Mouse (Mus musculus) neural tube, embryonic 11.5 days (tissue): ENCODE measurements around the gene Tmem246. TPM values are rescaled to one million over a fixed set of nuclear protein-coding genes. Genes with fewer than 3 reads are reported as not detected.

Source experiments
- ATAC-seq: fragments of 200-750 bp; cut with Nextera tagmentation; 2 replicates; pipeline ENCODE4 v1.8.0; 2017; ENCODE audit warnings: moderate number of reproducible peaks, mild to moderate bottlenecking, moderate TSS enrichment, moderate library complexity; ENCODE audit not compliant: insufficient read depth, low FRiP score, low TSS enrichment
- DNase-seq: peaks from one replicate; pipeline ENCODE4 v3.0.0-alpha.2; 2015; ENCODE audit warnings: low spot score
- H3K27ac ChIP-seq: fragments of 300-500 bp; sonication (generic); 2 replicates; pipeline ENCODE4 v1.5.1; 2014; ENCODE audit warnings: low read depth, mild to moderate bottlenecking, low read length
- H3K27me3 ChIP-seq: fragments of 300-500 bp; sonication (generic); 2 replicates; pipeline ENCODE4 v1.6.1; 2014; ENCODE audit warnings: mild to moderate bottlenecking, low read length, mixed read lengths; ENCODE audit not compliant: control insufficient read depth, insufficient read depth
- H3K36me3 ChIP-seq: fragments of 300-500 bp; sonication (generic); 2 replicates; pipeline ENCODE4 v1.6.1; 2014; ENCODE audit warnings: mild to moderate bottlenecking, low read length, moderate library complexity, mixed read lengths; ENCODE audit not compliant: control insufficient read depth, insufficient read depth
- H3K4me1 ChIP-seq: fragments of 300-500 bp; sonication (generic); 2 replicates; pipeline ENCODE4 v1.6.1; 2014; ENCODE audit warnings: low read length, mixed read lengths; ENCODE audit not compliant: control insufficient read depth, insufficient read depth
- H3K4me2 ChIP-seq: fragments of 300-500 bp; sonication (generic); 2 replicates; pipeline ENCODE4 v1.6.1; 2014; ENCODE audit warnings: low read depth, mild to moderate bottlenecking, moderate library complexity
- H3K4me3 ChIP-seq: fragments of 300-500 bp; sonication (generic); 2 replicates; pipeline ENCODE4 v1.5.1; 2014; ENCODE audit warnings: low read depth, low read length
- H3K9ac ChIP-seq: fragments of 300-500 bp; sonication (generic); 2 replicates; pipeline ENCODE4 v1.6.1; 2014; ENCODE audit warnings: mild to moderate bottlenecking, low read length
- H3K9me3 ChIP-seq: fragments of 300-500 bp; sonication (generic); 2 replicates; pipeline ENCODE4 v1.6.1; 2016; ENCODE audit warnings: low read length; ENCODE audit not compliant: control insufficient read depth
- WGBS: fragments of 180-500 bp; shearing (Covaris S2); extraction: QIAGEN DNeasy Blood & Tissue Kit; methylation state at CpG from one replicate; pipeline ENCODE4 v1.1.7; 2014; 5-methylcytosine and 5-hydroxymethylcytosine counted together
- polyA plus RNA-seq: library from polyadenylated mRNA; unstranded; fragments of >200 nt; fragmentation: Nextera tagmentation; extraction: Ambion mirVana; gene quantifications from 2 replicates; pipeline ENCODE4 v1.2.1, GENCODE M21; 2014

The Tmem246 gene
- polyA plus RNA-seq, 1 experiment from 2014 or later: 20.3 TPM

DNA sequence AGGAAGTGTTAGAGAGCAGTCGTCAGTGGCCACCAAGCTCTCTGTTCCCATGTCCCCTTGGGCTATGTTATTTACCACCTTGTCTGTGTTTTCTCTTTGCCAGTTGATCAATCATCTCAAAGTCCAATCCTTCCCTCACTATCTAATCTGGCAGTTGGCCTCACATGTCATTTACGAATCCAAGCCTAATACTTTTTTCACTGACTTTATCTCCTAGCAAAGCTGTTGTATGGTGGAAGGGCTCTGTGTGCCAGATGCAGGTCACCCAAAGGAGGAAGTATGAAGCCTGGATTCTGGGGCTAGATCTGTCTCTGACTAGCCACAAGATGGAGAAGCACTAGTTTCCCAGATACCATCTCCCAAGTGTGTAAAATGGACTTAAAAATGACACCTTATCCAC, 39.5 kb downstream of the Tmem246 start:
- no peaks in the 10 kb centered on the region for H3K9me3 ChIP-seq
- ATAC-seq: no peak
- no peak overlapping the region for H3K9ac ChIP-seq
- H3K27me3 ChIP-seq: no peaks in the 10 kb centered on the region
- 83% methylated on average over 2 of the region's 2 CpGs for WGBS
- no peak overlapping the region for H3K4me2 ChIP-seq
- no peak overlapping the region for H3K27ac ChIP-seq
- DNase-seq: no peak
- no peaks in the 10 kb centered on the region for H3K4me1 ChIP-seq
- no peaks in the 10 kb centered on the region for H3K36me3 ChIP-seq
- H3K4me3 ChIP-seq: no peak overlapping the region

DNA sequence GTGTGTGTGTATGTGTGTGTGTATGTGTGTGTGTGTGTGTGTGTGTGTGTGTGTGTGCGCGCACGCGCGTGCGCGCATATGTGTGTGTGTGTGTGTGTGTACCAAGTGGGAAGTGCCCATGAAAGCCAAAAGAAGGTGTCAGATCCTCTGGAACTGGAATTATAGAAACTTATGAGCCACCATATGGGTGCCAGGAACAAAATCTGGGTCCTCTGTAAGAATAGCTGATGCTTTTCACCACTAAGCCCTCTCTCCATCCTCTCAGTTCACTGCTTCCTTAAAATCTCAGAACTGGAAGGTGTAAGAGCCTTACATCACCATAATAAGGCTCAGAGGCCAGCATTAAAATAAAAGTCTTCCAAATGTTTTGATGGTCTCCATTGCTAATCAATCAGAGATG, 40.3 kb downstream of the Tmem246 start:
- no peak overlapping the region for H3K9ac ChIP-seq

DNA sequence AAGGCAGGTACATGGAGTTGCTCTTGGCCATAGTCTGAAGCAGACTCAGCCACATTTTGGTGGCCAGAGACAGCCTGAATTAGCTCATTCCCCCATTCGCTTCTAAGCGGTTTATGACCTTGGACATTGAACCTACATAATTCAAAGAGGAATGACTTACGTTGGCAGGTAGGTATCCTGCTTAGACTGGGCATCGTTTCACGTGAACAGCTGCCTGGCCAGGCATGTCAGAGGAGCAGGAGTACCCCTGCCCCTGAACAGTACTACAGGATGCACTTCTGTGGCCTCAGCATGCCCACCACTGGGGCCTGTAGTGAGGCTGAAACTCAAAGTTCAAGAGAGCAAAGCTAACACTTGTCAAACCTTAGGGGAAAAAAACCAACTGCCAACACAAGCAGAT, 44.3 kb downstream of the Tmem246 start:
- Histone ChIP-seq H3K4me2 (no peak overlapping the region), H3K36me3 (no peaks in the 10 kb centered on the region), H3K4me1 (no peaks in the 10 kb centered on the region), H3K9ac (no peak overlapping the region), H3K9me3 (no peaks in the 10 kb centered on the region), H3K4me3 (no peak overlapping the region), H3K27me3 (no peaks in the 10 kb centered on the region), H3K27ac (no peak overlapping the region)
- 82% methylated on average over 5 of the region's 5 CpGs for WGBS
- ATAC-seq (no peak), DNase-seq (no peak)

More for the DNA sequence above, 40.3 kb downstream of the Tmem246 start:
- Histone ChIP-seq H3K27me3 (no peaks in the 10 kb centered on the region), H3K27ac (no peak overlapping the region), H3K4me3 (no peak overlapping the region), H3K4me1 (no peaks in the 10 kb centered on the region), H3K4me2 (no peak overlapping the region), H3K36me3 (no peaks in the 10 kb centered on the region), H3K9me3 (no peaks in the 10 kb centered on the region)
- WGBS: 88% methylated on average over 4 of the region's 7 CpGs
- DNase-seq: no peak
- no peak for ATAC-seq

DNA sequence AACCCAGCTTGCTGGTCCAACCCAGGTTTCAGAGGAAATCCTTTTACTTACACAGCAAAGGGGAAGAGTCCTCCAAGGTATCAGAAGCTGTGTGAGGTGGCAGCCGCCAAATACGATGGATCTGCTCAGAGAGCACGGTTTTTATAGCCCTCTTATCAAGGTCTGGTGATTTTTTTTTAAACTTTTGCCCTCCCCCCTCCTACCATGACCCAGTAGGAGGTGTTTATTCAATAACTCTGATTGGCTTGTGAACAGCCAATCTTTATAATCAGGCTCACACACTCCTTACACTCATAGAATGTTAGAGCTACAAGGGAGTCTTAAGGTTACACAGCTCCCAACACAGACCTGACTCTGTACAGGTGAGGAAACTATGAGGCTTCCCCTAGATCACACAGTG, 48.3 kb downstream of the Tmem246 start, which contains the start of gene Aldob:
TSS of gene Aldob (minus strand) at position 164 of the 400 bp plus-strand sequence.
- no peak within 1 kb of the TSS for H3K4me3 ChIP-seq
- 80% methylated on average over 3 of the region's 3 CpGs for WGBS
- no peak within 1 kb of the TSS for H3K4me2 ChIP-seq
- no peaks in the 10 kb centered on the region for H3K36me3 ChIP-seq
- ATAC-seq: no peak
- no peaks in the 10 kb centered on the region for H3K9me3 ChIP-seq
- no peak for DNase-seq
- no peaks in the 10 kb centered on the region for H3K4me1 ChIP-seq
- H3K9ac ChIP-seq: no peak within 1 kb of the TSS
- H3K27me3 ChIP-seq: no peaks in the 10 kb centered on the region
- no peak within 1 kb of the TSS for H3K27ac ChIP-seq

DNA sequence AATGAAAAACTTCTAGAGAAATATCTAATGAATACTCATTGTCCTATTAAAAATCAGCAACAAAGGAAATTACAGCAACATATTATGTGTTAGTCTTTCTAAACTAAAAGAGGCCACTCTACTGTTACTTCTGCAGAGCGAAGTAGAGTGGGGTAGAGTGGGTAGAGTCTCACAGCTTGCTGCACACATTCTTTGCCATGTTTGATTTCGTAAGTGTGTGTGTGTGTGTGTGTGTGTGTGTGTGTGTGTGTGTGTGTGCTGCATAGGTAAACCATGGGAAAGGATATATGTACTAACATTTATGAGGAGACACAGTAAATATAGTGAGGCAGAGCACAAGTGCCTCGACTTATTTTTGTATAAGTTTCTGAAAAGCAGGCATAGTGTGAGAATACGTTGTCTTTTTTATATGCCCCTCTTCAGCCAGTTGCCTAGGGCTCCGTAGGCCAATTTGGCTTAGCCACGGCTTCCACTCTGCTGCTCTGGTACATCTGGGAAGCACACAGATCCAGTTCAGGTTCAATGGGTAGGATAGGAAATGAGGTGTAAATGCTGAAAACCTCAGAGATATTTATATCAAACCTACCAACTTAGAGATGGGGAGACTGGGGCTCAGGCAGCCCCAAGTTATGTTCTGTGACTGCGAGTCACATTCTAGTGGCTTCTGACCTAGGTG, 50.0 kb downstream of the Tmem246 start:
- no peak overlapping the region for H3K9ac ChIP-seq
- H3K9me3 ChIP-seq: no peaks in the 10 kb centered on the region
- H3K4me1 ChIP-seq: no peaks in the 10 kb centered on the region
- ATAC-seq: no peak
- no peak for DNase-seq
- no peak overlapping the region for H3K4me3 ChIP-seq
- H3K27ac ChIP-seq: no peak overlapping the region
- 90% methylated on average over 7 of the region's 7 CpGs for WGBS
- no peaks in the 10 kb centered on the region for H3K36me3 ChIP-seq
- no peak overlapping the region for H3K4me2 ChIP-seq
- H3K27me3 ChIP-seq: no peaks in the 10 kb centered on the region

DNA sequence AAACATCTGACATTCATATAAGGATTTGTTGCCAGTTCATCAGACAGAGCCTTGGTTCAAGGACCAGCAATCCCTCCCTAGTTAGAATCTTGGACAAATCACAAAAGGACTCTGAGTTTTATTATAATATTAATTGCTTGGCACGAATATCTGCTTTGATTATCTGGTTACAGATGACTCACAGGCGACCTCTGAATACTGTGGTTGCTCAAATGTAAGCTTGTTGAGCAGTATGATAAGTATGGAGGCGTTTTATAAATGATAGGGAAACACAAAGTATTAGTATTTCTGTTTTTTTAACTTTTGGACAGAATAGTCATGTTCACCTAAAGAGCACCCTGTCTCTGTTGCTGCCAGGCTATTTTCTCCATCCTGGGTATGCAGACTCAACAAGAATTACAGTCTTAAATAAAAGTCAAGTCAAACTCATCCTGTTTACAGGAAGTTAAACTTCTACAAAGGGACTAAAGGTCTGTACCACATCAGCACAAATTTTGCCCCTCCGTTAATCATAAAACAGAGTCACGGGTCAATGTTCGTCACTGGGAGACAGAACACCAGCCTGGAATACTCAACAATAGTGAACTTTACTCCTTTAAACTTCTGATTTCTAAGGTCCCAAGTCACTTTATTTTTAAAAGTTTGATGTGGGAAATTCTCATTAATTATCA, 50.7 kb downstream of the Tmem246 start:
- no peak overlapping the region for H3K9ac ChIP-seq
- H3K36me3 ChIP-seq: no peaks in the 10 kb centered on the region
- 75% methylated on average over 6 of the region's 6 CpGs for WGBS
- no peak overlapping the region for H3K4me3 ChIP-seq
- DNase-seq: no peak
- ATAC-seq: no peak
- no peak overlapping the region for H3K27ac ChIP-seq
- no peaks in the 10 kb centered on the region for H3K4me1 ChIP-seq
- no peaks in the 10 kb centered on the region for H3K9me3 ChIP-seq
- H3K27me3 ChIP-seq: no peaks in the 10 kb centered on the region
- no peak overlapping the region for H3K4me2 ChIP-seq

DNA sequence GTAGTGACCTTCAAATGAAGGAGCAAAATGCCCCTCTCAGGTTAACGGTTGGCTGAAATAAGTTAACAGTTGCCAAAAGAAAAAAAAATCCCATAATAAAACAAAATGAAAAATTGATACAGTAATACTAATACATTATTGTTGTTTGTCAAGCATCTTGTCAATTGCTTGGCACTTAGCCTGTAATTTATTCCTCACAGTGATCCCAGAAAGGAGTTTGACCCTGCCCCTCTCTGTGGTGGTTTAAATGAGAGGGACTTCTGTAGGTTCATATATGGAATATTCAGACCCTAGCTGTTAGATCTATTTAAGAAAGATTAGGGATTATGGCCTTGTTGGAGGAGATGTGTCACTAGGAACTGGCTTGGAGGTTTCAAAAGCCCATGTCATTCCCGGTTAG, 51.6 kb downstream of the Tmem246 start:
- DNase-seq: no peak
- Histone ChIP-seq H3K4me3 (no peak overlapping the region), H3K27me3 (no peaks in the 10 kb centered on the region), H3K27ac (no peak overlapping the region), H3K4me2 (no peak overlapping the region), H3K36me3 (no peaks in the 10 kb centered on the region), H3K9ac (no peak overlapping the region), H3K4me1 (no peaks in the 10 kb centered on the region), H3K9me3 (no peaks in the 10 kb centered on the region)
- ATAC-seq: no peak
- 90% methylated on average over 2 of the region's 2 CpGs for WGBS

DNA sequence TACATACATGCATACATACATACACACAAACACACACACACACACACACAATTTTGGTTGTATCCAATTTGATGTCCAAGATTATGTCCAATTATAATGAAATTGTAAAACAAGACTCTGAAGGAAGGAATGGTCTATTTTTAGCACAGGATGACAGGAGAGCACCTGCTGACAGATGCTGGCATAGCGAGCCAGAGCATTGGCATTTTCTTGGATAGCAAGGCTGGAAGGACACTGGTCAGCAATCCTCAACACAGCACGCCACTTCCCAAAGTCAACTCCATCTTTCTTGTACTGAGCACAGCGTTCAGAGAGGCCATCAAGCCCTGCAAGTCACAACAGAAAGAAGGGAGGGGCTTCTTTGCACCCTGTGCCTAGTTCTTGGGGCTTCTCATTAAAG, 56.7 kb downstream of the Tmem246 start:
- H3K27ac ChIP-seq: no peak overlapping the region

DNA sequence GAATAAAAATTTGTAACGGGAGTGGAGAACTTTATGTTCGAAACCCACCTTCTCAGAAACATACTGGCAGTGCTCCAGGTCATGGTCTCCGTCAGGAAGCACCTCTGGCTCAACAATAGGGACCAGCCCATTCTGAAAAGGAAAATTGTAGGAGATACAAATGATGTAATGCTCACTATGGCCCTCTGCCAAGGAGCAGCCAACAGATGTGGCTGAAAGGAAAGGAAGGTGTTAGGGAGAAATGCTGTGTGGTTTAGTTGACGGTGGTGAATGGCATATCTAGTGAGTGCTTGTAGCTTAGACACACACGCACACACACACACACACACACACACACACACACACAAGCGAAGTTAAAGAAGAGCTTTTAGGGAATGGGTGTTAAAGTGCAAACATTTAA, 58.0 kb downstream of the Tmem246 start:
- Histone ChIP-seq H3K4me1 (no peaks in the 10 kb centered on the region), H3K27me3 (no peaks in the 10 kb centered on the region), H3K36me3 (no peaks in the 10 kb centered on the region), H3K4me3 (no peak overlapping the region), H3K27ac (no peak overlapping the region), H3K4me2 (no peak overlapping the region), H3K9ac (no peak overlapping the region), H3K9me3 (no peaks in the 10 kb centered on the region)
- 80% methylated on average over 6 of the region's 6 CpGs for WGBS
- no peak for ATAC-seq
- no peak for DNase-seq

More for the DNA sequence above, 56.7 kb downstream of the Tmem246 start:
- Histone ChIP-seq H3K9me3 (no peaks in the 10 kb centered on the region), H3K27me3 (no peaks in the 10 kb centered on the region), H3K9ac (no peak overlapping the region), H3K4me1 (no peaks in the 10 kb centered on the region), H3K36me3 (no peaks in the 10 kb centered on the region), H3K4me3 (no peak overlapping the region), H3K4me2 (no peak overlapping the region)
- WGBS: 78% methylated on average over 3 of the region's 3 CpGs
- no peak for DNase-seq
- ATAC-seq: no peak
